Mouse (Mus musculus) heart, embryonic 15.5 days (tissue): ENCODE measurements around the gene Cant1. TPM values are rescaled to one million over a fixed set of nuclear protein-coding genes. Genes with fewer than 3 reads are reported as not detected.

Experiments used
- polyA plus RNA-seq: library from polyadenylated mRNA; unstranded; fragments of >200 nt; fragmentation: Nextera tagmentation; extraction: Ambion mirVana; gene quantifications from 2 replicates; pipeline ENCODE4 v1.2.1, GENCODE M21; 2015

Cant1 gene
- polyA plus RNA-seq, 1 experiment from 2014 or later, result 17.2 TPM

Other genes starting within 250 kb of the Cant1 start
- 18.0 and 24.4 TPM in 2 replicates for gene Cyth1, start 170.5 kb downstream of the Cant1 start, polyA plus RNA-seq
- gene Usp36, start 128.8 kb downstream of the Cant1 start, polyA plus RNA-seq, result 11.6 and 16.7 TPM in 2 replicates
- gene Cep295nl, start 76.6 kb downstream of the Cant1 start, polyA plus RNA-seq, result 0.20 and 0.33 TPM in 2 replicates
- gene Timp2, start 63.3 kb downstream of the Cant1 start, polyA plus RNA-seq, result 67.1 and 85.2 TPM in 2 replicates
- gene Lgals3bp, start 17.0 kb downstream of the Cant1 start, polyA plus RNA-seq, result 9.6 and 20.7 TPM in 2 replicates
- 7.9 and 10.1 TPM in 2 replicates for gene C1qtnf1, start 9.1 kb upstream of the Cant1 start, polyA plus RNA-seq
- 4.1 and 5.0 TPM in 2 replicates for gene Engase, start 57.7 kb upstream of the Cant1 start, polyA plus RNA-seq